Mouse (Mus musculus) hindbrain, embryonic 16.5 days (tissue): ENCODE measurements around the gene Gdf7. TPM values are rescaled to one million over a fixed set of nuclear protein-coding genes. Genes with fewer than 3 reads are reported as not detected.

Source experiments
- ATAC-seq: fragments of 200-750 bp; cut with Nextera tagmentation; 2 replicates; pipeline ENCODE4 v1.8.0; 2017; ENCODE audit warnings: moderate TSS enrichment, moderate library complexity
- H3K27ac ChIP-seq: fragments of 300-500 bp; sonication (generic); 2 replicates; pipeline ENCODE4 v1.5.1; 2014; ENCODE audit warnings: low read depth, mild to moderate bottlenecking, control low read depth, low read length, moderate library complexity
- H3K27me3 ChIP-seq: fragments of 300-500 bp; sonication (generic); replicated peaks from 2 replicates; pipeline ENCODE4 v1.6.1; 2014; ENCODE audit warnings: low read length; ENCODE audit not compliant: control insufficient read depth, insufficient read depth
- H3K36me3 ChIP-seq: fragments of 300-500 bp; sonication (generic); 2 replicates; pipeline ENCODE4 v1.6.1; 2014; ENCODE audit warnings: mild to moderate bottlenecking, low read length, moderate library complexity, mixed read lengths; ENCODE audit not compliant: control insufficient read depth, insufficient read depth
- H3K4me1 ChIP-seq: fragments of 300-500 bp; sonication (generic); 2 replicates; pipeline ENCODE4 v1.6.1; 2014; ENCODE audit warnings: low read depth, low read length; ENCODE audit not compliant: control insufficient read depth, insufficient read depth
- H3K4me2 ChIP-seq: fragments of 300-500 bp; sonication (generic); 2 replicates; pipeline ENCODE4 v1.6.1; 2014; ENCODE audit warnings: mild to moderate bottlenecking, low read length, control low read depth, moderate library complexity
- H3K4me3 ChIP-seq: fragments of 300-500 bp; sonication (generic); 2 replicates; pipeline ENCODE4 v1.5.1; 2014; ENCODE audit warnings: mild to moderate bottlenecking, low read length, control low read depth, moderate library complexity
- H3K9ac ChIP-seq: fragments of 300-500 bp; sonication (generic); 2 replicates; pipeline ENCODE4 v1.6.1; 2014; ENCODE audit warnings: low read depth, mild to moderate bottlenecking, control low read depth, low read length, moderate library complexity
- H3K9me3 ChIP-seq: fragments of 300-500 bp; sonication (generic); 2 replicates; pipeline ENCODE4 v1.6.1; 2014; ENCODE audit warnings: mild to moderate bottlenecking, low read length, moderate library complexity; ENCODE audit not compliant: control insufficient read depth
- WGBS: fragments of 180-500 bp; shearing (Covaris S2); extraction: QIAGEN DNeasy Blood & Tissue Kit; methylation state at CpG from one replicate; pipeline ENCODE4 v1.1.7; 2014; 5-methylcytosine and 5-hydroxymethylcytosine counted together
- polyA plus RNA-seq: library from polyadenylated mRNA; unstranded; fragments of >200 nt; fragmentation: Nextera tagmentation; extraction: Ambion mirVana; gene quantifications from 2 replicates; pipeline ENCODE4 v1.2.1, GENCODE M21; 2015

Gdf7 gene
- polyA plus RNA-seq, 1 experiment from 2014 or later: 0.28 TPM

- no peaks in the 10 kb centered on the region for H3K27me3 ChIP-seq
- H3K9ac ChIP-seq: no peak overlapping the region
- no peak overlapping the region for H3K27ac ChIP-seq
- no peaks in the 10 kb centered on the region for H3K9me3 ChIP-seq
- H3K4me2 ChIP-seq: no peak overlapping the region
- peaks cover 15% of the 10 kb centered on the region for H3K36me3 ChIP-seq
- 46% methylated on average over 5 of the region's 5 CpGs for WGBS
- no peaks in the 10 kb centered on the region for H3K4me1 ChIP-seq
- peak; percentile 52 for ATAC-seq
- H3K4me3 ChIP-seq: no peak overlapping the region
These were observed 18.4 kb upstream of the Gdf7 start for GRCm38 (mm10) chr12:8320084-8320713.

DNA sequence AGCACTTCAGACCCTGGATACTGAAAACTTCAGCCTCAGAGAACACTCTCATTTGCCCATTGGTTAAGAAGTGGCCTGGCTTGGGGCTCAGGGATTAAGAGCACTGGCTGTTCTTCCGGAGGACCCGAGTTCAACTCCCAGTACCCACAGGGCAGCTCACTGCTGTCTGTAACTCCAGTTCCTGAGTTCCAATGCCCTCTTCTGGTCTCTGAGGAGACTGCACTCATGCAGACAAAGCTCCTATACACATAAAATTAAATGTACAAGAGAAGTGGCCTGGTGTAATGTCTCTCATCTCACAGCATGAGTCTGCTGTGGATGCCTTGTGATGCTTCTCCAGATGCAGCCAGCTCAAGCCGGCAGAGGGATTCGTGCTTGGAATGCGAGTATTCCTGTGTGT lies 14.8 kb upstream of the Gdf7 start:
- WGBS: 80% methylated on average over 5 of the region's 5 CpGs
- no peak overlapping the region for H3K4me3 ChIP-seq
- H3K36me3 ChIP-seq: 0 out of 2 replicates have a peak, but pooled peaks cover 2% of the 10 kb centered on the region
- no peaks in the 10 kb centered on the region for H3K27me3 ChIP-seq
- H3K9me3 ChIP-seq: no peaks in the 10 kb centered on the region
- no peak overlapping the region for H3K9ac ChIP-seq
- H3K4me2 ChIP-seq: no peak overlapping the region
- no peak for ATAC-seq
- H3K4me1 ChIP-seq: peaks cover 13% of the 10 kb centered on the region
- no peak overlapping the region for H3K27ac ChIP-seq

DNA sequence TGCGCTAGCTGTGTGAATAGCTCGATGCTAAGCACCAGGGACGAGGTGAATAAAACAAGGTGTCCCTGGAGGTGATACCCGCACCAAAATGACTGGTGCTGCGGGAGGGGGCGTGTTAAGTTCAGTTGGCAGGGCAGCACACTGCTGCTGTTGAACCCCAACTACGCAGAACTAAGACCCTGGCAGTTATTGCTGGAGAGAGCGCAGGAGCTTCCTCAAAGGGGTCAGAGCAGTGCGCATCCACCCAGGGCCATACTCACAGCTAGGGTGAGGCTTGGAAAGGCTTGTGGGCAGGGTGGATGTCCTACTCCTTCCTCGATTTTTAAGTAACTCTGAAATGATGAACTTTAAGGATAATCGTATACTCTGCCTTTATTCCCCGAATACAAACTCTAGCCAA lies 12.0 kb upstream of the Gdf7 start:
- Histone ChIP-seq H3K4me1 (peaks cover 14% of the 10 kb centered on the region), H3K27ac (no peak overlapping the region), H3K27me3 (peaks cover 8% of the 10 kb centered on the region; the same call in 1 of the 2 replicates), H3K4me3 (peak overlapping the region; percentile 68), H3K4me2 (peak overlapping the region; percentile 81), H3K9me3 (no peaks in the 10 kb centered on the region), H3K9ac (peak overlapping the region; percentile 76), H3K36me3 (0 out of 2 replicates have a peak, but pooled peaks cover 2% of the 10 kb centered on the region)
- ATAC-seq: peak; percentile 18; the same call in 1 of the 2 replicates
- 22% methylated on average over 12 of the region's 12 CpGs for WGBS

DNA sequence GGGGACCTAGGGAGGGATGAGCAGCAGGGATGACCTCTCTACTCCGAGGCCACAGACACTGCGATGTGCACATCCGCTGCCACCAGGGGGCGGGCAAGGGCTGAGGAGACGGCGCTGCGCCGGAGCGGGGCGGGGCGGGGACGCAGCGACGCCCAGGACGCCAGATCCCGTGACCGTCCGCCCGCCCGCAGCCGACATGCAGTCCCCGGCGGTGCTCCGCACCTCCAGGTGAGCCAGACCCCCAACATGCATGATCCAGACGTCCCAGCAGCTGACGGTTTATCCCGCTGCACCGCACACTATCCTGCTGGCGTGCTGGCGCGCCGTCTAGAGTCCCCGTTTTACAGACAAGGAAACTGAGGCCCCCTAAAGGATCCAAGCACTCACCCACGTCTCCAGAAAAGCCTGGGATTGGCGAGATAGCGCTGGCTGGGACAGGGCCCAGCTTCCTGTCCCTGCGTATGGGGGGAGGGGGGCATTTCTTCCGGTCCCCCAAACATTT lies 11.6 kb upstream of the Gdf7 start, which contains the start of gene Hs1bp3:
Gene Hs1bp3 (plus strand): TSS at position 163 of the 502 bp plus-strand sequence.
- Histone ChIP-seq H3K27ac (no peak within 1 kb of the TSS), H3K4me2 (peak within 1 kb of the TSS; percentile 81), H3K27me3 (peaks cover 8% of the 10 kb centered on the region; the same call in 1 of the 2 replicates), H3K4me1 (peaks cover 14% of the 10 kb centered on the region), H3K9me3 (no peaks in the 10 kb centered on the region), H3K4me3 (peak within 1 kb of the TSS; percentile 68), H3K36me3 (no peaks in the 10 kb centered on the region), H3K9ac (peak within 1 kb of the TSS; percentile 76)
- peak; percentile 88 for ATAC-seq
- WGBS: under 1% methylated on average over 36 of the region's 38 CpGs

GRCm38 (mm10) chr12:8312266-8312665 lies 10.5 kb upstream of the Gdf7 start:
- H3K4me2 ChIP-seq: no peak overlapping the region
- H3K9ac ChIP-seq: no peak overlapping the region
- WGBS: 83% methylated on average over 4 of the region's 4 CpGs
- H3K9me3 ChIP-seq: no peaks in the 10 kb centered on the region
- peaks cover 14% of the 10 kb centered on the region for H3K4me1 ChIP-seq
- H3K27me3 ChIP-seq: peaks cover 8% of the 10 kb centered on the region; the same call in 1 of the 2 replicates
- no peak overlapping the region for H3K4me3 ChIP-seq
- H3K36me3 ChIP-seq: no peaks in the 10 kb centered on the region
- no peak overlapping the region for H3K27ac ChIP-seq
- no peak for ATAC-seq

GRCm38 (mm10) chr12:8310992-8311391 lies 9.2 kb upstream of the Gdf7 start:
- no peak for ATAC-seq
- H3K36me3 ChIP-seq: no peaks in the 10 kb centered on the region
- peak overlapping the region; percentile 1; the same call in 1 of the 2 replicates for H3K9ac ChIP-seq
- H3K9me3 ChIP-seq: no peaks in the 10 kb centered on the region
- peaks cover 17% of the 10 kb centered on the region for H3K4me1 ChIP-seq
- no peak overlapping the region for H3K4me3 ChIP-seq
- no peak overlapping the region for H3K27ac ChIP-seq
- 32% methylated on average over 17 of the region's 17 CpGs for WGBS
- H3K4me2 ChIP-seq: peak overlapping the region; percentile 29; the same call in 1 of the 2 replicates
- H3K27me3 ChIP-seq: peaks cover 8% of the 10 kb centered on the region; the same call in 1 of the 2 replicates

DNA sequence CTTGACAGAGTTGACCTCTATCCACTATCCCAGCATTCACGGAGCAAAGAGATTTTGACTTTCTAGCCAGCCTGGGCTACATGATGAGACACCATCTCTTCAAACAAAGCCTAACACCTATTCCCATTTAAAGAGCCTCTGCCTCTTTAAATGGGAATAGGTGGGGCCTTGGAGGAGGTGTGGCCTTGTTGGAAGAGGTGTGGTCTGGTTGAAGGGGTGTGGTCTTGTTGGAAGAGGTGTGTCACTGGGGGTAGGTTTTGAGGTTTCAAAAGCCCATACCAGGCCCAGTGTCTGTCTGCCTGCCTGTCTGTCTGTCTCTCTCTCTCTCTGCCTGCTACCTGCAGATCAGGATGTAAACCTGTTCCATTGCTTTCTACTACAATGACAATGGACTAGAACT lies 5.2 kb upstream of the Gdf7 start:
- ATAC-seq: no peak
- Histone ChIP-seq H3K4me1 (peaks cover 8% of the 10 kb centered on the region; the same call in 1 of the 2 replicates), H3K27ac (no peak overlapping the region), H3K9me3 (no peaks in the 10 kb centered on the region), H3K4me3 (no peak overlapping the region), H3K9ac (no peak overlapping the region), H3K36me3 (no peaks in the 10 kb centered on the region), H3K27me3 (peaks cover 34% of the 10 kb centered on the region), H3K4me2 (no peak overlapping the region)
- 55% methylated on average over 1 of the region's 1 CpGs for WGBS

GRCm38 (mm10) chr12:8306432-8306831 lies 4.7 kb upstream of the Gdf7 start:
- H3K27me3 ChIP-seq: peaks cover 38% of the 10 kb centered on the region
- no peak overlapping the region for H3K4me3 ChIP-seq
- no peaks in the 10 kb centered on the region for H3K9me3 ChIP-seq
- no peak overlapping the region for H3K9ac ChIP-seq
- WGBS: 0% methylated on average over 5 of the region's 5 CpGs
- ATAC-seq: peak; percentile 57
- H3K4me2 ChIP-seq: peak overlapping the region; percentile 29; the same call in 1 of the 2 replicates
- H3K4me1 ChIP-seq: peaks cover 13% of the 10 kb centered on the region
- no peak overlapping the region for H3K27ac ChIP-seq
- H3K36me3 ChIP-seq: no peaks in the 10 kb centered on the region

- Histone ChIP-seq H3K27me3 (peaks cover 47% of the 10 kb centered on the region), H3K4me2 (no peak overlapping the region), H3K9me3 (no peaks in the 10 kb centered on the region), H3K36me3 (no peaks in the 10 kb centered on the region), H3K9ac (no peak overlapping the region), H3K4me1 (peaks cover 15% of the 10 kb centered on the region), H3K4me3 (no peak overlapping the region), H3K27ac (no peak overlapping the region)
- 50% methylated on average over 2 of the region's 2 CpGs for WGBS
- no peak for ATAC-seq
These were observed 3.5 kb upstream of the Gdf7 start for GRCm38 (mm10) chr12:8305258-8305657.
